20 mouse cellular contexts compared by ENCODE assay signal in genomic region chr1:165666944-165667343, GRCm38 (mm10). TPM values are rescaled to one million over a fixed set of nuclear protein-coding genes. Genes with fewer than 3 reads are reported as not detected.
DNase-seq lines count a peak whose midpoint lies in the region; ATAC-seq and TF ChIP-seq lines count a peak whose summit lies in the region.
"Had no signal": no experiment of that assay in that cellular context is flagged by ENCODE, and none has a peak within 500 bp of the region (broad histone marks: within the 10 kb centered on the region; RNA-seq: fewer than 3 reads in every experiment).

No protein-coding gene starts in this region.

- intact Hi-C loops in heart, adult 2 months (cut with DNase I): loop anchor here (10.0 kb wide), 1 partner anchor 178 kb away; no protein-coding TSS in a partner anchor
- intact Hi-C loops in heart, postnatal 10 days (cut with DNase I): loop anchor here (10.0 kb wide), 2 partner anchors 338 to 488 kb away; partner anchors contain the start of gene Pou2f1

- no peaks in the 10 kb centered on the region; the same call in 1 of the 2 replicates for H3K79me2 ChIP-seq in heart, adult 2 months (replicated peaks; ENCODE audit: control insufficient read depth, insufficient read depth, low read length)

- TF ChIP-seq EP300 in heart, adult 2 months (IDR thresholded peaks at IDR 0.05; ENCODE audit: insufficient read depth, low read depth, low read length): no peak

- no peaks in the 10 kb centered on the region for H3K27me3 ChIP-seq in heart, adult 2 months (ENCODE audit: control insufficient read depth, insufficient read depth, low read length)
- no peaks in the 10 kb centered on the region for H3K27me3 ChIP-seq in heart, embryonic 16.5 days (ENCODE audit: control insufficient read depth, insufficient read depth, low read length)
- no peaks in the 10 kb centered on the region for H3K27me3 ChIP-seq in spleen, adult 2 months (ENCODE audit: control insufficient read depth, insufficient read depth, low read length)
- H3K27me3 ChIP-seq: CH12.LX; hindbrain, embryonic 13.5 days; limb, embryonic 13.5 days had no signal

- 58% methylated on average over 6 of the region's 6 CpGs for WGBS in heart, adult 2 months
- WGBS in heart, embryonic 16.5 days: 82% methylated on average over 6 of the region's 6 CpGs
- WGBS in spleen, adult 2 months: 74% methylated on average over 6 of the region's 6 CpGs

- TF ChIP-seq CTCF in heart, adult 2 months (IDR thresholded peaks at IDR 0.05): no peak
- TF ChIP-seq CTCF in spleen, adult 2 months (IDR thresholded peaks at IDR 0.05; ENCODE audit: extremely low read depth, insufficient read depth, insufficient read length, insufficient replicate concordance): no peak

- peaks cover 41% of the 10 kb centered on the region for H3K4me1 ChIP-seq in heart, adult 2 months (ENCODE audit: control insufficient read depth, insufficient read depth, low read length)
- peaks cover 75% of the 10 kb centered on the region for H3K4me1 ChIP-seq in heart, embryonic 16.5 days (ENCODE audit: control insufficient read depth, insufficient read depth, low read length)
- peaks cover 18% of the 10 kb centered on the region for H3K4me1 ChIP-seq in spleen, adult 2 months (ENCODE audit: control insufficient read depth, insufficient read depth, insufficient read length)

- H3K36me3 ChIP-seq in heart, adult 2 months (ENCODE audit: control insufficient read depth, insufficient read depth, low read length): peaks cover 28% of the 10 kb centered on the region
- H3K36me3 ChIP-seq in heart, embryonic 16.5 days (ENCODE audit: control insufficient read depth, insufficient read depth): peaks cover 19% of the 10 kb centered on the region
- H3K36me3 ChIP-seq in spleen, adult 2 months (ENCODE audit: control insufficient read depth, insufficient read depth, low read length): peaks cover 37% of the 10 kb centered on the region
- H3K36me3 ChIP-seq: forebrain, embryonic 10.5 days; hindbrain, embryonic 13.5 days; limb, embryonic 13.5 days; midbrain, embryonic 10.5 days had no signal

- no peak for DNase-seq in heart, adult 2 months
- no peak for DNase-seq in heart, adult 8-10 months (ENCODE audit: low spot score)
- DNase-seq in heart, postnatal 10 days: no peak
- no peak for DNase-seq in spleen, adult 2 months (ENCODE audit: low read depth in 1 of 2, low spot score in 2 of 2)
- no peak for DNase-seq in spleen, adult 12 weeks (ENCODE audit: low spot score)
- DNase-seq in left cerebral cortex, adult 8-10 months (ENCODE audit: low spot score in 2 of 2): no peak
- no peak for DNase-seq in lung, postnatal 14 days
- DNase-seq: adrenal gland, postnatal 14 days; cerebellum, adult 18-20 months; cerebellum, postnatal 25 days; forebrain, postnatal 0 days; kidney, adult 8-10 months; right cerebral cortex, postnatal 25 days had no signal

- no peak overlapping the region for H3K4me3 ChIP-seq in heart, adult 2 months
- H3K4me3 ChIP-seq in heart, embryonic 16.5 days (ENCODE audit: low read length): no peak overlapping the region
- no peak overlapping the region for H3K4me3 ChIP-seq in spleen, adult 2 months (ENCODE audit: extremely low read depth, insufficient read depth, insufficient read length)
- H3K4me3 ChIP-seq: forebrain, embryonic 10.5 days; hindbrain, embryonic 13.5 days; limb, embryonic 13.5 days; midbrain, embryonic 10.5 days had no signal

- no peak for TF ChIP-seq POLR2A in heart, adult 2 months (IDR thresholded peaks at IDR 0.05; ENCODE audit: insufficient read depth, low read depth, low read length)
- TF ChIP-seq POLR2A in spleen, adult 2 months (IDR thresholded peaks at IDR 0.05; ENCODE audit: low read depth, low read length): no peak

- peak overlapping the region; percentile 72 for H3K27ac ChIP-seq in heart, adult 2 months
- H3K27ac ChIP-seq in heart, embryonic 16.5 days (ENCODE audit: low read length): peak overlapping the region; percentile 92
- 0 out of 2 replicates have a peak overlapping the region, but pooled peaks have one; percentile 3 for H3K27ac ChIP-seq in spleen, adult 2 months (ENCODE audit: insufficient read depth, low read length)
- H3K27ac ChIP-seq: forebrain, embryonic 10.5 days; hindbrain, embryonic 13.5 days; limb, embryonic 13.5 days; midbrain, embryonic 10.5 days had no signal

- H3K9me3 ChIP-seq in heart, embryonic 16.5 days (replicated peaks; ENCODE audit: control insufficient read depth, low read length): no peaks in the 10 kb centered on the region
- H3K9me3 ChIP-seq: forebrain, embryonic 10.5 days; hindbrain, embryonic 13.5 days; limb, embryonic 13.5 days; midbrain, embryonic 10.5 days had no signal

- H3K9ac ChIP-seq in heart, adult 2 months (ENCODE audit: low read depth, low read length): no peak overlapping the region
- no peak overlapping the region for H3K9ac ChIP-seq in heart, embryonic 16.5 days (ENCODE audit: low read length)
- H3K9ac ChIP-seq: forebrain, postnatal 0 days; hindbrain, embryonic 13.5 days; limb, embryonic 13.5 days had no signal

- ATAC-seq in heart, embryonic 16.5 days (replicated peaks; ENCODE audit: extremely low read depth, insufficient read depth, low FRiP score): no peak
- ATAC-seq: forebrain, postnatal 0 days; inflammation-experienced regulatory T-cells, adult 6 months had no signal

- peak overlapping the region; percentile 9; the same call in 1 of the 2 replicates for H3K4me2 ChIP-seq in heart, embryonic 16.5 days (ENCODE audit: low read depth, low read length)
- H3K4me2 ChIP-seq: hindbrain, embryonic 13.5 days had no signal

RNA-seq across cellular contexts. Expression of gene Mpzl1, which starts 32.6 kb away (rescaled TPM):
- total RNA-seq in heart, adult 2 months (2021): 10 to 100 TPM; 15.1 to 19.7 TPM
- polyA plus RNA-seq in heart, adult 2 months (2012; rRNA removed): 18.3 and 25.6 TPM in 2 replicates
- 10 to 100 TPM; 12.3 to 13.6 (median 12.4) TPM for total RNA-seq in heart, adult 8-10 months (2022)
- 95.3 and 104 TPM in 2 replicates for polyA plus RNA-seq in heart, embryonic 16.5 days (2015; fragmentation: Nextera tagmentation; extraction: Ambion mirVana)
- 10 to 100 TPM; 49.4 to 57.7 TPM for total RNA-seq in heart, postnatal 10 days (2021)
- polyA plus RNA-seq in spleen, adult 2 months (2012; rRNA removed): 15.3 and 15.9 TPM in 2 replicates
- 10 to 100 TPM; 25.9 to 34.9 (median 28.8) TPM for total RNA-seq in left cerebral cortex, adult 8-10 months (2022)

RNA-seq across cellular contexts. Expression of gene Rcsd1, which starts 42.6 kb away (rescaled TPM):
- total RNA-seq in heart, adult 2 months (2021): 10 to 100 TPM; 68.7 to 81.5 TPM
- 57.2 and 86.2 TPM in 2 replicates for polyA plus RNA-seq in heart, adult 2 months (2012; rRNA removed)
- total RNA-seq in heart, adult 8-10 months (2022): 10 to 100 TPM; 64.0 to 99.3 (median 73.2) TPM
- 99.3 and 111 TPM in 2 replicates for polyA plus RNA-seq in heart, embryonic 16.5 days (2015; fragmentation: Nextera tagmentation; extraction: Ambion mirVana)
- 100 to 1,000 TPM; 112 to 114 TPM for total RNA-seq in heart, postnatal 10 days (2021)
- 68.3 and 73.9 TPM in 2 replicates for polyA plus RNA-seq in spleen, adult 2 months (2012; rRNA removed)
- total RNA-seq in left cerebral cortex, adult 8-10 months (2022): 1 to 10 TPM; 5.5 to 8.2 (median 7.3) TPM

Comparison
In these comparisons a context has a peak if more than half of its experiments do, and no peak if none do; other contexts are left out.
1. H3K27ac ChIP-seq: peak in every context shown above with its lines; median percentile 92 in heart, embryonic 16.5 days; 72 in heart, adult 2 months; 3 in spleen, adult 2 months.
2. RNA of gene Rcsd1, which starts 42.6 kb away (total RNA-seq): 112 to 114 TPM in heart, postnatal 10 days, 68.7 to 81.5 TPM in heart, adult 2 months and 64.0 to 99.3 TPM in heart, adult 8-10 months; 5.5 to 8.2 TPM in left cerebral cortex, adult 8-10 months; every median in the first group is over 4 times any median in the second.